Mouse (Mus musculus) layer of hippocampus, postnatal 10 days (tissue): ENCODE measurements around the gene Arid5b. TPM values are rescaled to one million over a fixed set of nuclear protein-coding genes. Genes with fewer than 3 reads are reported as not detected.

Source experiments
- DNase-seq, 2 experiments: peaks; one replicate each; pipeline ENCODE4 v3.0.0; 2021; ENCODE audit warnings: low spot score in 2 of 2
- total RNA-seq, 2 experiments: library from RNA; stranded (reverse); gene quantifications; 2 replicates each; pipeline ENCODE4 v1.2.3; 2021

The Arid5b gene
- total RNA-seq, 2 experiments from 2014 or later, result 16.0 to 18.2 TPM

- no peak for DNase-seq
Measured at GRCm38 (mm10) chr10:68091840-68092239, 186.7 kb downstream of the Arid5b start.

- DNase-seq, result no peak
Measured at GRCm38 (mm10) chr10:68091011-68091410, 187.5 kb downstream of the Arid5b start.

DNA sequence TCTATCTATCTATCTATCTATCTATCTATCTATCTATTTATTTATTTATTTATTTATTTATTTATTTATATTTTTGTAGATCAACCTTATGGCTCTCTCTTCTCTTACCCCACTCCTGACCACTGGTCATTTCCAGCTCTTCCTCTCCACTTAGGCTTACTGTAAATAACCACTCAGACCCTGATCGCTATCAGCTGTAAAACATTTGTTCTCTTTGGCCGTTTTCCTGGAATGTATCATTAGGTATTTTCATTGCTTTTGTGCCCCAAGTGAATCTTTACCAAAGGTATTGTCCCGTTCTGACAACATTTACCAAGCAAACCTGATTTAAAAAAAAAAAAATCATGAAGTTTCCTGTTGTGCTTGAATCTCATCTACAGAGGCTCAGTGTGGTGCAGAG, 188.0 kb downstream of the Arid5b start:
- no peak for DNase-seq

DNA sequence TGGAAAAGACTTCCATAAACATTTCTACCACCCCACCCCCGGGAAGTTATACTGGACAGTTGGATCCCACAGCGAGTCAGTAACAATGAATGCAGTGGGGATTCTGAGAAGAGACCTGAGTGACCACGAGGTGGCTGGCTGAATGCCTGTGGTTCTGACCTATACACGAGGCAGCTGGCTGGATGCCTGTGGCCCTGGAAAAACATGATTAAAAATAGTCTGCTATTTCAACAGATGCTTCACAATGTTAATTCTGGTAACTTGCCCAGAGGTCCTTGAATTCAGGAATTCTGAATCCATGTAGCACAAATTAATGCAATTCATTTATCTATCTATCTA, 188.4 kb downstream of the Arid5b start:
- DNase-seq, result peak in 1 of 2 experiments; percentile 28

DNA sequence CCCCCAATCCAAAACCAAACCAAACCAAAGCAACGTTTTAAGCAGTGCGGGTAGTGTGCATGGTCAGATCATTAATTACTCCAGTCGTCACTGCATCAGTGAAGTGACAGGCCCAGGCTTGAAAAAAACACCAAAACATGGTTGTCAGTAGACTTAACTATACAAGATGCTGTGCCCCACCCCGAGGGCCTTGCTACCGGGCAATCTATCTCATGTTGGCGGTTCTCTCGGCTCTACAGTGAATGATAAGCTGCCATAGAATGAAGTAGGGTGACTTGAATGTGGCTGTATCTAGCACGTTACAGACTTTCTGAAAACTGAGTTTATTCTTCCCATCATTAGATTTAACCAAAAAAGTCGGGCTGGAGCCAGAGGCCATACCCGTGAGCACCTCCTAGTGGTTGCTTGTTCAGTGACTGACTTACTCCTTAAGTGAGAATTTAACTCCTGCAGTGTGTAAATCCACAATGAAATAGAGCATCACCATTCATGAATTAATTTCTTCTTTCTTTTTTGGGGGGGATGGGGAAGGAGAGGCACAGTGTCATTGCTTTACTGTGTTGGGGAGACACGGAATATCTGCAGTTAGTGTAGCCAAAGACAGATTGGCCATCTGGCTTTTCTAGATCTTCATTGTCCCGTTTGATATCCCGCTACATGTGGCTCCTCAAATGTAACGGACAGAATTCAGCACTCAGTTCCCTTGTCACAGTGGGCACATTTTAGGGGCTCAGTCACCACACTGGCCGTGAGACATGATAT, 188.9 kb downstream of the Arid5b start:
- no peak for DNase-seq

- no peak for DNase-seq
Measured at GRCm38 (mm10) chr10:68087722-68088121, 190.8 kb downstream of the Arid5b start.

GRCm38 (mm10) chr10:68086973-68087372, 191.6 kb downstream of the Arid5b start:
- no peak for DNase-seq

- DNase-seq, result no peak
Measured at GRCm38 (mm10) chr10:68085574-68085973, 193.0 kb downstream of the Arid5b start.

- DNase-seq, result no peak
Measured at GRCm38 (mm10) chr10:68081712-68082111, 196.8 kb downstream of the Arid5b start.

GRCm38 (mm10) chr10:68079910-68080670, 198.4 kb downstream of the Arid5b start:
- DNase-seq, result no peak

GRCm38 (mm10) chr10:68078708-68079107, 199.8 kb downstream of the Arid5b start:
- DNase-seq, result no peak

DNA sequence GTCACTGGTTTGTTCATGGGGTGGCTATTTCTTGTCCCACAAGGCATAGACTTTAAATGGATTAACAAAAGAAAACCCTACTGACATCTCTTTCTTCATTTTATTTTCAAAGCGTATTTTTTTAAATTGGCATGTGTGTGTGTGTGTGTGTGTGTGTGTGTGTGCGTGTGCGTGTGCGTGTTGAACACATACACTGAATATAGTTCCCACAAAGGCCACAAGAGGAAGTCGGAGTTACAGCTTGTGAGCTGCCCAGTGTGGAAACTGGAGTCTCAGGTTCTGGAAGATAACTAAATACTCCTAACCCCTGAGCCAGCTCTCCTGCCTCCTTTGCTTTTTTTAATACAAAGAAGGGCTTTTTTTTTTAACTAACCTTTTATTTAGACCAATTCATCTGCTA, 203.4 kb downstream of the Arid5b start:
- no peak for DNase-seq

DNA sequence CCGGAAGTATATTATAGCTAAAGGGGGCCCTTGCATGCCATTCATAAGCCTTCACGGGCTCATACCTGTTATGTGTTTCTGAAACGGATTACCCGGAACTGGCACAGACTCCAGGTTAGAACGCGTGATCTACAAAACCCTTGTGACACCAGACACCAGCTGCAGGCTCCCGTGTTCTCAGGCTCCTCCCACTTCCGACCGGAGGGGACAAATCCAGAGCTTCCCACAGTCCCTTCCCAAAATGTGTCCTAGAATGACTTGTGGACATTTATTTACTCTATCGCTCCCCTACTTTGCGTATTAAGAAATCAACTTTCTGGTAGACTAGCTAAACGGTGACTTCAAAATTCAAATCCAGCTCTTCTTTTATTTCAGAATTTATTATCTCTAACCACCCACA, 204.2 kb downstream of the Arid5b start:
- no peak for DNase-seq

- DNase-seq, result no peak
Measured at GRCm38 (mm10) chr10:68072626-68073025, 205.9 kb downstream of the Arid5b start.

DNA sequence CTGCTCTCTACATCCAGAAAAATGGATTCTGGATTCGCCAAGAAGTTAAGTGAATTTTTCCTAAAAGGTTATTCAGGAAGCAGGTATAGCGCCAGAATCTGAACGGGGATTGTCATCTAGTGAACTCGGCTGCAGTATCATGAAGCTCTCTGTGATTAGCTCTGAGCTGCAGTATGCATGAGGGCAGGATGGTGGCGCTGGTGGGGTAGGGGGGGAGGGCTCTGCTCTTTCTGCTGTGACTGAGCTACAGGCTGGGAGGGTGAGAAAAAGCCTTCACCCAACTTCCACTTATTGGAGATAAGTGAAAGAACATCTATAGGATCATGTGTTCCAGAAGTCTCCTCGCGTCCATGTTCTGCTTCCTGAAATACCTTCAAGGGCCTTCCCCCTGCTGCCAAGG, 207.5 kb downstream of the Arid5b start:
- DNase-seq, result no peak

GRCm38 (mm10) chr10:68068426-68068825, 210.1 kb downstream of the Arid5b start:
- no peak for DNase-seq

DNA sequence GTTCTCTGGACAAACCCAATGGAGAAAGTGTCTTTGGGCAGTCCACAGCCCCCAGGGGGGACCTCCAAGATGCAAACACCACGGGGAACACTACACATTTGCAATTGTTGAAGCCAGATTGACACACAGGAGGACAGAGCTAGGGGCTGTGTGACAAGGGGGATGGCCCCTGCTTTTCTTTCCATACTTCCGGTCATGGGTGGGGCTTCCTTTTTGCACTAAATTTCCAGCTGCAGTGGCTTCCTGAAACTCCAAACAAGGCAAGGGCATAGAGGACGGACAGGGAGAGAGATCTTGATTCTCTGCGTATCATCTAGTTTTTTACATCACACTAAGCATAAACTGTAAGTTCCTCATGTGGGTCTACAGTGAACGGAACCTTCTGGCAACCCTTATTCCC, 210.6 kb downstream of the Arid5b start:
- no peak for DNase-seq

- DNase-seq, result no peak
Measured at GRCm38 (mm10) chr10:68066173-68066572, 212.4 kb downstream of the Arid5b start.

- no peak for DNase-seq
Measured at GRCm38 (mm10) chr10:68064571-68064970, 214.0 kb downstream of the Arid5b start.

DNA sequence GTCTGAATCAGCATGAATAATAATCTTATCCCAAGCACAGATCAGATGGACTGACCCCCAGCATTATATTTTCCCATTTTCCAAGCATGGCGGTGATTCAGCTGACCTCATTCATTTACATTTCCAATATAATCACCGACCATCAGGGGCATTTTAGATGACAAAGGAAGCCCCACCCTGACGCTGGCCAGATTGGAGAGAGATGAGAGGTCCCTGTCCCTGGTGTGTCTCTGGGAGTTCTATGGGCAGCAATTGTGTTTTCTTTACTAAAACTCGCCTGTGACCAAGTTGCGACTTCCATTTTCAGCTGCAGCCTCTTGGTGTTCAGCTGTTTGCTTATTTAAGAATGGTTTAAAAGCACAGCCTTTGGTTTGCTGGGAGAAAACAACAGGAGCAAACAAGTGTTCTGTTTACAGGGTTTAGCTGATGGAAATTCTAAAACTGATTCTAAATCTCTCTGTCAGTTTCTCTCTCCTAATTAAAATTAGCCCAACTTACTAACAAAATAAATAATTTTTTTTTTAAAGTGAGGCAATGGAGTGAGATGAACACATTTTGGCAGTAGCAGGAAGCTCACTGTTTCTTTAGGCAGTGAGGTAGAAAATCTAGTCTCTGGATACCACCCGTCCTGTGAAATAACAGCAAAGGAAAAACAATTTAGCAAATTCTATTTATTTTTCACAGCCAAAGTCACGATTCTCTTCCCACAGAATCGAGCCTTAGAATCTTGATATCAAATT, 214.6 kb downstream of the Arid5b start:
- no peak for DNase-seq

GRCm38 (mm10) chr10:68061249-68061615, 217.3 kb downstream of the Arid5b start:
- no peak for DNase-seq

GRCm38 (mm10) chr10:68060590-68061248, 217.8 kb downstream of the Arid5b start:
- no peak for DNase-seq
